Mouse (Mus musculus) ES-Bruce4 (cell line): ENCODE measurements around the gene Gm17359.

Experiments
- CTCF ChIP-seq: IDR thresholded peaks from one replicate; pipeline ENCODE4 v1.8.1; 2011; ENCODE audit warnings: low read depth, low read length
- EP300 ChIP-seq: IDR thresholded peaks from 2 replicates; pipeline ENCODE4 v1.6.1; 2011; ENCODE audit warnings: low read depth, low read length; ENCODE audit not compliant: insufficient read depth

DNA sequence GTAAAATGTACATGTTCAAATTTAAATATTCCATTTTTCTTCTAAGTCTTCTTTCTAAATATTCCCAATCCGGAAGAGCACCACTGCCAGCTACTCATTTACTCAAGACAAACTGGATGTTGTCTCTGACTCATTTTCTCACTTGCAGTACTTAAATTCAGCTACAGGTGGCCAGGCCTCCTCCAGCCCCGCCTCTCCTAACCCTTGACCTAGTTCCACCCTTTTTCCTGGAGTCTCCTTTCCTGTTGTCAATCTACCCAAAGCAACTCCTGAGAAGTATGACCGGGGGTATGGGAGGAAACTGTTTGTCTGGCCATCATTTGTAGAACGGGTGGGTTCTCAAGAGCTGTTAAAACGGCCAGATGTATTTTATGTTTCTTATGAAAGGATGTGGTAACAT, 40.4 kb upstream of the Gm17359 start:
- TF ChIP-seq EP300 (no peak), CTCF (no peak)
